Mouse (Mus musculus) adrenal gland, adult 18-20 months (tissue): ENCODE data around the gene Tinagl1. TPM values are rescaled to one million over a fixed set of nuclear protein-coding genes. Genes with fewer than 3 reads are reported as not detected.

ENCODE experiments used
- total RNA-seq, 2 experiments: library from RNA; stranded (reverse); gene quantifications; 1 replicate in 1 of 2; 2 replicates in 1 of 2; pipeline ENCODE4 v1.2.3; 2021

Gene Tinagl1
- total RNA-seq, 2 experiments from 2014 or later: 133 to 239 TPM

Other genes with a start within 250 kb of the Tinagl1 start
- under 1 TPM; 0.51 to 0.53 TPM for gene Spocd1, start 245.9 kb downstream of the Tinagl1 start, total RNA-seq
- 10 to 100 TPM; 20.4 to 23.9 TPM for gene Adgrb2, start 190.3 kb downstream of the Tinagl1 start, total RNA-seq
- 10 to 100 TPM; 13.2 to 14.7 TPM for gene Col16a1, start 127.3 kb downstream of the Tinagl1 start, total RNA-seq
- 10 to 100 TPM; 74.1 to 79.0 TPM for gene Pef1, start 72.6 kb downstream of the Tinagl1 start, total RNA-seq
- gene Hcrtr1, start 35.8 kb downstream of the Tinagl1 start, total RNA-seq: under 1 TPM; 0.46 to 0.77 TPM
- not detected for gene Gm853, start 47.3 kb upstream of the Tinagl1 start, total RNA-seq
- gene Serinc2, start 104.1 kb upstream of the Tinagl1 start, total RNA-seq: 1 to 10 TPM; 1.7 to 2.8 TPM
- gene Fabp3, start 133.5 kb upstream of the Tinagl1 start, total RNA-seq: 100 to 1,000 TPM in 1 of 2 experiments, 10 to 100 TPM in 1; 61.4 to 128 TPM
- not detected for gene Gm10570, start 133.6 kb upstream of the Tinagl1 start, total RNA-seq
- 10 to 100 TPM; 40.4 to 46.0 TPM for gene Zcchc17, start 184.8 kb upstream of the Tinagl1 start, total RNA-seq
- gene Snrnp40, start 185.0 kb upstream of the Tinagl1 start, total RNA-seq: 10 to 100 TPM; 27.3 to 34.9 TPM